Mouse (Mus musculus) olfactory bulb, adult 2 months (tissue): ENCODE measurements around the gene Smyd5.

ENCODE experiments used
- CTCF ChIP-seq: fragments of 200-500 bp; IDR thresholded peaks from 2 replicates; pipeline ENCODE4 v1.5.1; 2012; ENCODE audit warnings: low read depth, mild to moderate bottlenecking, low read length, moderate library complexity; ENCODE audit not compliant: insufficient read depth
- POLR2A ChIP-seq: fragments of 200-500 bp; IDR thresholded peaks from 2 replicates; pipeline ENCODE4 v1.6.1; 2012; ENCODE audit warnings: mild to moderate bottlenecking, low read depth, low read length, moderate library complexity; ENCODE audit not compliant: insufficient read depth

GRCm38 (mm10) chr6:85397165-85397564 lies 34.6 kb upstream of the Smyd5 start:
- TF ChIP-seq POLR2A, result no peak
- no peak for TF ChIP-seq CTCF
